Comparison of ENCODE assay signal across 35 mouse cellular contexts in genomic region chr6:87072759-87073158, GRCm38 (mm10). TPM values are rescaled to one million over a fixed set of nuclear protein-coding genes. Genes with fewer than 3 reads are reported as not detected.
"Had no signal": no experiment of that assay in that cellular context is flagged by ENCODE, and none has a peak within 500 bp of the region (broad histone marks: within the 10 kb centered on the region; RNA-seq: fewer than 3 reads in every experiment).

No protein-coding gene starts in this region.

- H3K27ac ChIP-seq: gastrocnemius, adult 2 months; heart, adult 2 months; hindbrain, embryonic 10.5 days; hindbrain, embryonic 12.5 days; hindbrain, embryonic 14.5 days; hindbrain, postnatal 0 days; kidney, embryonic 15.5 days; kidney, postnatal 0 days; left cerebral cortex, adult 2 months; limb, embryonic 10.5 days; limb, embryonic 12.5 days; liver, embryonic 15.5 days had no signal

- H3K4me1 ChIP-seq: hindbrain, embryonic 12.5 days; kidney, embryonic 15.5 days; limb, embryonic 12.5 days had no signal

- H3K4me3 ChIP-seq: gastrocnemius, adult 2 months; heart, adult 2 months; heart, embryonic 12.5 days; hindbrain, embryonic 10.5 days; hindbrain, embryonic 12.5 days; kidney, embryonic 15.5 days; left cerebral cortex, adult 2 months; limb, embryonic 10.5 days; limb, embryonic 12.5 days; liver, embryonic 15.5 days had no signal

- DNase-seq: gastrocnemius, adult 2 months; gastrocnemius, postnatal 10 days; gastrocnemius, postnatal 25 days; heart, adult 2 months; heart, postnatal 10 days; heart, postnatal 4 days; kidney, adult 11 months; kidney, adult 2 months; kidney, adult 9 months; kidney, postnatal 14 days; kidney, postnatal 36 days; layer of hippocampus, adult 9-11 months; layer of hippocampus, postnatal 36 days; liver, postnatal 0 days had no signal

- ATAC-seq: hindbrain, postnatal 0 days; intestine, embryonic 16.5 days; liver, postnatal 0 days had no signal

- H3K9ac ChIP-seq: heart, embryonic 12.5 days; hindbrain, embryonic 12.5 days; hindbrain, embryonic 14.5 days; kidney, embryonic 15.5 days; limb, embryonic 12.5 days; liver, embryonic 15.5 days; liver, postnatal 0 days had no signal

- H3K4me2 ChIP-seq: heart, embryonic 12.5 days; hindbrain, embryonic 12.5 days; hindbrain, embryonic 14.5 days; kidney, embryonic 15.5 days; limb, embryonic 12.5 days; liver, embryonic 15.5 days had no signal

- H3K9me3 ChIP-seq: heart, embryonic 12.5 days; hindbrain, embryonic 10.5 days; hindbrain, embryonic 12.5 days; kidney, embryonic 15.5 days; limb, embryonic 10.5 days; limb, embryonic 12.5 days; liver, embryonic 15.5 days had no signal

- H3K27me3 ChIP-seq: heart, embryonic 12.5 days; hindbrain, embryonic 12.5 days; kidney, embryonic 15.5 days; limb, embryonic 12.5 days; liver, embryonic 15.5 days had no signal

RNA-seq across cellular contexts. Expression of gene D6Ertd527e, which starts 31.8 kb away (rescaled TPM):
- total RNA-seq: gastrocnemius, adult 2 months; gastrocnemius, postnatal 25 days; granulocyte monocyte progenitor cell, adult 5-6 weeks; heart, adult 2 months; heart, postnatal 10 days; heart, postnatal 25 days; heart, postnatal 4 days; layer of hippocampus, adult 18-20 months; layer of hippocampus, adult 8-10 months; layer of hippocampus, postnatal 14 days; layer of hippocampus, postnatal 36 days; left cerebral cortex, adult 2 months; left cerebral cortex, postnatal 14 days; left cerebral cortex, postnatal 36 days; liver, adult 2 months had no signal
- polyA plus RNA-seq: heart, embryonic 14.5 days; liver, adult 2 months; liver, embryonic 15.5 days; liver, postnatal 0 days had no signal
